Mouse (Mus musculus): ENCODE results near the gene Coro7. TPM values are rescaled to one million over a fixed set of nuclear protein-coding genes. Genes with fewer than 3 reads are reported as not detected.
A peak's percentile ranks its signal among the peaks of the same experiment; 100 is the strongest.

Gene Coro7
- total and polyA plus RNA-seq, 2 experiments from 2014 or later = 9.9 to 17.8 TPM

DNA sequence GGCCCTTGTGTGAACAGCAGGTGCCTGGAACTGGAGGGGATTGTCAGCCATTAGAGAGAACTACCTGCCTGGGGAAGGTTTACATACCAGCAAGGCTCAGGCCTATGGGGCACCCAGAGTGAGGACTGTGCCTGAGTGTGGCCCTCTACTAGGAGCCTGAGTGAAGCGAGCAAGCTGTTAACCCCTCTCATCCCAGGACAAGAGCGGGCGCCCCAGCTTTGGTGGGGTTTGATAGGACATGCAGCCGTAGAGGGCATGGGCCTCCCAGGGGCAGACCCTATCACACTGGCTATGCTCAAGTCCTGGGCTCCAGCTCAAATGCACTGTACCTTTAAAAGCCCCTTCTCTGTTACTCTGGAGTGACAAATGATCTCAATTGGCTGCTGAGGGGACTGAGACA is 32.7 kb downstream of the Coro7 start:
- no peak overlapping the region for H3K9ac ChIP-seq (replicated peaks; ENCODE audit: low read depth, low read length)
- no peak overlapping the region for H3K4me3 ChIP-seq (ENCODE audit: low read depth, low read length)
- ATAC-seq (ENCODE audit: insufficient read depth, low read depth) = no peak
- no peaks in the 10 kb centered on the region for H3K27me3 ChIP-seq (ENCODE audit: control insufficient read depth, insufficient read depth, low read length)
- H3K27ac ChIP-seq (ENCODE audit: low read depth) = peak overlapping the region; percentile 55
- no peak for DNase-seq (ENCODE audit: low spot score)
- WGBS = 71% methylated on average over 4 of the region's 4 CpGs
- H3K9me3 ChIP-seq (replicated peaks; ENCODE audit: control insufficient read depth, low read length) = no peaks in the 10 kb centered on the region
- H3K4me1 ChIP-seq (ENCODE audit: control insufficient read depth, insufficient read depth) = peaks cover 63% of the 10 kb centered on the region
- TF ChIP-seq EP300 (IDR thresholded peaks at IDR 0.05; ENCODE audit: low read depth) (no peak), CTCF (IDR thresholded peaks at IDR 0.05; ENCODE audit: low read depth) (no peak)
- H3K36me3 ChIP-seq (replicated peaks; ENCODE audit: control insufficient read depth, insufficient read depth, low read length) = peaks cover 34% of the 10 kb centered on the region
- no peak overlapping the region for H3K4me2 ChIP-seq (ENCODE audit: low read depth, low read length)

DNA sequence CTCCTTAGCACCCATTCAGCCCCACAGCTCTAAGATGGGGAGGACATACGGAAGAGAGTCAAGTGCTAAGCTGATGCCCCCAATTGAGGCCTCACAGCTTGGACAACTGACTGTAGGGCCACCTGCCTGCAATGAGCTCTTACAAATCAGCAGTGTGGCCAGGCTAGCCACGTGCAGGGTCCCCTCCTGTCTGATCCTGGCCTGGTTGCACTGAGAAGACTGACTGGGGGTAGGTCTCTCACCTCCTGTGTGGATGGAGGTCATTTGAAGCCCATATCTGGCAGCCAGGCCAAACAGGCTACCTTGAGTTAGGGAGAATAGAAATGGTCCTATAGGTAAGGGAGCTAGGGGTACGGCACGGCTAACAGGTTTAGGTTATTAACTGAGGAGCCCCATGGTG is 33.7 kb downstream of the Coro7 start:
- no peak for DNase-seq (ENCODE audit: low spot score)
- Histone ChIP-seq H3K4me2 (ENCODE audit: low read depth, low read length) (no peak overlapping the region), H3K4me1 (ENCODE audit: control insufficient read depth, insufficient read depth) (peaks cover 67% of the 10 kb centered on the region), H3K27ac (ENCODE audit: low read depth) (no peak overlapping the region; the same call in 1 of the 2 replicates), H3K4me3 (ENCODE audit: low read depth, low read length) (no peak overlapping the region), H3K9ac (replicated peaks; ENCODE audit: low read depth, low read length) (no peak overlapping the region), H3K27me3 (ENCODE audit: control insufficient read depth, insufficient read depth, low read length) (no peaks in the 10 kb centered on the region), H3K9me3 (replicated peaks; ENCODE audit: control insufficient read depth, low read length) (no peaks in the 10 kb centered on the region), H3K36me3 (replicated peaks; ENCODE audit: control insufficient read depth, insufficient read depth, low read length) (peaks cover 27% of the 10 kb centered on the region)
- ATAC-seq (ENCODE audit: insufficient read depth, low read depth) = no peak
- no peak for TF ChIP-seq CTCF (IDR thresholded peaks at IDR 0.05; ENCODE audit: low read depth)
- no peak for TF ChIP-seq EP300 (IDR thresholded peaks at IDR 0.05; ENCODE audit: low read depth)
- 68% methylated on average over 4 of the region's 4 CpGs for WGBS

DNA sequence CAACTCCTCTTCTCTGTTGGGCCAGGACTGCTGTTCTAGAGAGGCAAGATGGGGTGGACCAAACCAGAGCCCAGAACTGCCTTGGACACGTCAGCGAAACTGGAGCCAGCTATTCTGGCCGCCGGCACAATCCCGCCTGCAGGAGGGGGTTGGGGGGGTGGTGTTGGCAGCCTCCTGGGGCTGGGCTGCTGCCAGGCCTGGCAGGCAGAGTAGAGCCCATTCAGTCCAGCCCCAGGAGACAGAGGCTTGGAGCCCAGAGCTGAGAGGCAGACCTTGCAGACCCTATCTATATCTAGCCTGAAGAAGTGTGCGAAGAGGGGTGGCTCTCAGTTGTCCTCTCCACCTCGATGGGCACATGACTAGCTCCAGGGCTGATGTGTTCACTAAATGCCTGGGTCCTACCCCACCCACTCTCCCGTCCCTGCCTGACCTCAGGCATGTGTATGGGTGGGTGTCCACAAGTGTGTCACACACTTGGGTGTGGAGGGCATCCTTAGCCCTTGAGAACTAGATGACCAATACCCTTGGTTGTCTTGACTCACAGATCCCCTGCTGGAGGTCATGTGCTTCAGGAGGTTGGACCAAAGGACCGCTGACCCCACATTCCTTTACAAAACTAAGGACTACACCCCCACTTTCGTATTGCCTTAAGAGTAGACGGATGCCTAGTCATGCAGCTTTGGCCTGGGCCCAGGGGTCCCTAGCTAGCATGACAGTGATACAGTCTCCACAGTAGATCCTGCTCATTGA is 35.7 kb downstream of the Coro7 start:
- peaks cover 6% of the 10 kb centered on the region for H3K36me3 ChIP-seq (replicated peaks; ENCODE audit: control insufficient read depth, insufficient read depth, low read length)
- H3K4me1 ChIP-seq (ENCODE audit: control insufficient read depth, insufficient read depth) = peaks cover 73% of the 10 kb centered on the region
- no peaks in the 10 kb centered on the region for H3K27me3 ChIP-seq (ENCODE audit: control insufficient read depth, insufficient read depth, low read length)
- H3K9ac ChIP-seq (replicated peaks; ENCODE audit: low read depth, low read length) = no peak overlapping the region
- H3K4me3 ChIP-seq (ENCODE audit: low read depth, low read length) = no peak overlapping the region
- H3K4me2 ChIP-seq (ENCODE audit: low read depth, low read length) = peak overlapping the region; percentile 75
- peak overlapping the region; percentile 93 for H3K27ac ChIP-seq (ENCODE audit: low read depth)
- ATAC-seq (ENCODE audit: insufficient read depth, low read depth) (peak; percentile 68), DNase-seq (ENCODE audit: low spot score) (peak; percentile 73)
- no peaks in the 10 kb centered on the region for H3K9me3 ChIP-seq (replicated peaks; ENCODE audit: control insufficient read depth, low read length)
- TF ChIP-seq EP300 (IDR thresholded peaks at IDR 0.05; ENCODE audit: low read depth) (peak; percentile 69; the same call in 1 of the 2 replicates), CTCF (IDR thresholded peaks at IDR 0.05; ENCODE audit: low read depth) (no peak; the same call in 1 of the 2 replicates)
- WGBS = 29% methylated on average over 11 of the region's 11 CpGs

DNA sequence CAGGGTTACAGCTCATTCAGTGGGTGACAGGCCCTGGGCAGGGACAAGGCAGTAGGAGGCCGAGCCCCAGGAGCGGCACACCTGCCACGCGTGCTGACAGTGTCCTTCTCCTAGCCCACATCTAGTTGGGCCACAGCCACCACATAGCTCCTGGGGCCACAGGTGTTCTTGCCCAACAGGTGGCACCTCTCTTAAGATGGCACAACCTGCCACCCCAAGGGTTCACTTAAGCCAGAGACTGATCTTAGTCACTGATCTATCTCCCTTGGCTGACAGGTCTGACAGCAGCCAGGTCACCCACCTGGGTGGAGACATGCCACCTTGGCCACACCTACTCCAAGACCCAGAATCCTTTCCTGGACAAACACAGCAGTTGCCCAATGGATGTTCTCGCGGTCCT is 36.6 kb downstream of the Coro7 start:
- ATAC-seq (ENCODE audit: insufficient read depth, low read depth) (no peak), DNase-seq (ENCODE audit: low spot score) (no peak)
- Histone ChIP-seq H3K9ac (replicated peaks; ENCODE audit: low read depth, low read length) (peak overlapping the region; percentile 42; the same call in 1 of the 2 replicates), H3K4me1 (ENCODE audit: control insufficient read depth, insufficient read depth) (peaks cover 71% of the 10 kb centered on the region), H3K27ac (ENCODE audit: low read depth) (peak overlapping the region; percentile 93), H3K36me3 (replicated peaks; ENCODE audit: control insufficient read depth, insufficient read depth, low read length) (no peaks in the 10 kb centered on the region), H3K4me3 (ENCODE audit: low read depth, low read length) (peak overlapping the region; percentile 71), H3K4me2 (ENCODE audit: low read depth, low read length) (peak overlapping the region; percentile 75), H3K27me3 (ENCODE audit: control insufficient read depth, insufficient read depth, low read length) (no peaks in the 10 kb centered on the region), H3K9me3 (replicated peaks; ENCODE audit: control insufficient read depth, low read length) (no peaks in the 10 kb centered on the region)
- TF ChIP-seq CTCF (IDR thresholded peaks at IDR 0.05; ENCODE audit: low read depth) (no peak), EP300 (IDR thresholded peaks at IDR 0.05; ENCODE audit: low read depth) (no peak)
- whole genome bisulfite sequencing = 60% methylated on average over 6 of the region's 6 CpGs

DNA sequence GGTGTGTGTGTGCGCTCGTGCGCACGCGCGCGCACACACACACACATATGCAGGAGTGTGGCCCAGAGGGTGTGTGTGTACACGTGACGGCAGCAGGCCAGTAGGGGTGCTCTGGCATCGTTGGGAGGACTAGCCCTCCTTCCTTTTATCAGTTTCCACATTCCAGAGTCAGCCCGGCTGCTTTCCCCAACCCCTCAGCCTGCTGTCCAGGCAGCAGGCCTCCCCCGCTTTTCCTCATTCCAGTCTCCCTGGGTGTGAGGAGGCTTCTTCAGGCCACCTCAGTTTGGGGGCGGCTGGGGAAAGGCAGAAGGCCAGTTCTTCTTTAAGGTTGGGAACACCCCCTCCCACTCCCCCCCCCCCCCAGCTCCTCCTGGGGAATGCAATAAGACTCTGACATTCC is 37.4 kb downstream of the Coro7 start:
- peak overlapping the region; percentile 93 for H3K27ac ChIP-seq (ENCODE audit: low read depth)
- peak overlapping the region; percentile 71 for H3K4me3 ChIP-seq (ENCODE audit: low read depth, low read length)
- 16% methylated on average over 13 of the region's 13 CpGs for WGBS
- no peaks in the 10 kb centered on the region for H3K9me3 ChIP-seq (replicated peaks; ENCODE audit: control insufficient read depth, low read length)
- peaks cover 64% of the 10 kb centered on the region for H3K4me1 ChIP-seq (ENCODE audit: control insufficient read depth, insufficient read depth)
- TF ChIP-seq CTCF (IDR thresholded peaks at IDR 0.05; ENCODE audit: low read depth) (no peak), EP300 (IDR thresholded peaks at IDR 0.05; ENCODE audit: low read depth) (0 out of 2 replicates have a peak, but pooled peaks have one; percentile 1)
- peak overlapping the region; percentile 75 for H3K4me2 ChIP-seq (ENCODE audit: low read depth, low read length)
- H3K9ac ChIP-seq (replicated peaks; ENCODE audit: low read depth, low read length) = peak overlapping the region; percentile 42; the same call in 1 of the 2 replicates
- peak; percentile 78 for ATAC-seq (ENCODE audit: insufficient read depth, low read depth)
- H3K27me3 ChIP-seq (ENCODE audit: control insufficient read depth, insufficient read depth, low read length) = no peaks in the 10 kb centered on the region
- peak; percentile 93 for DNase-seq (ENCODE audit: low spot score)
- no peaks in the 10 kb centered on the region for H3K36me3 ChIP-seq (replicated peaks; ENCODE audit: control insufficient read depth, insufficient read depth, low read length)
